Mouse (Mus musculus): ENCODE measurements at regions not wholly inside any gene's neighbourhood (a gene's known extent, or its start where the extent isn't known, plus 50 kb on each side); places are given as distances from the start of the nearest gene placed in this dataset.
"Not testable (repeated sequence)": the region's sequence is repeated elsewhere in the genome, so short reads cannot be mapped to it uniquely, and the experiment has no call there.

DNA sequence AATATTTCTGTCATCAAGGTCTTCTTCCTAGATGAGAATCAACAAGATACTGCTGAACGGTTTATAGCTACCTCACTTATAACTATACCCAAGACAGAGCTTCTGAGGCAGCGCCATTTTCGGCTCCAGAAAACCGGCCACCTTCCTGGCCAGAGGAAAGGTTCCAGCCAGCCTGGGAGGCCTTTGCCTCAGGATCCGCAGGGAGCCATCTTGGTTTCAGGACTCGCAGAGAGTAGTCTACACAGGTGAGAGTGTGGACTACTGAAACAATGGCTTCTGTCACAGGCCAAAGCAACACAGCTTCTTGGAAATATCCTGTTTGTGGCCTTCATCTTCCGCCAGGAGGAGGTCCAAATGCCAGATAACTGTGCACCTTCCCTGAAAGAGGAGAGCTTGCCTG, 447.5 kb downstream of the Kcnt2 start:
- H3K4me3 ChIP-seq, result no peak overlapping the region
- no peaks in the 10 kb centered on the region for H3K36me3 ChIP-seq (ENCODE audit: poor library complexity, severe bottlenecking)
- ATAC-seq, result no peak
- no peaks in the 10 kb centered on the region for H3K4me1 ChIP-seq
- H3K9ac ChIP-seq, result no peak overlapping the region
- 96% methylated on average over 7 of the region's 7 CpGs for WGBS
- H3K27me3 ChIP-seq, result no peaks in the 10 kb centered on the region
- no peak overlapping the region for H3K4me2 ChIP-seq
- H3K27ac ChIP-seq, result no peak overlapping the region
- H3K9me3 ChIP-seq (replicated peaks), result no peaks in the 10 kb centered on the region

- no peak overlapping the region for H3K4me3 ChIP-seq
- H3K9ac ChIP-seq, result no peak overlapping the region
- no peaks in the 10 kb centered on the region for H3K36me3 ChIP-seq (ENCODE audit: poor library complexity, severe bottlenecking)
- no peaks in the 10 kb centered on the region for H3K4me1 ChIP-seq
- no peak overlapping the region for H3K4me2 ChIP-seq
- H3K27me3 ChIP-seq, result no peaks in the 10 kb centered on the region
- ATAC-seq, result no peak
- H3K27ac ChIP-seq, result no peak overlapping the region
- no peaks in the 10 kb centered on the region for H3K9me3 ChIP-seq (replicated peaks)
- 89% methylated on average over 1 of the region's 1 CpGs for WGBS
Observed at GRCm38 (mm10) chr1:140730189-140730588, 484.2 kb downstream of the Kcnt2 start.

DNA sequence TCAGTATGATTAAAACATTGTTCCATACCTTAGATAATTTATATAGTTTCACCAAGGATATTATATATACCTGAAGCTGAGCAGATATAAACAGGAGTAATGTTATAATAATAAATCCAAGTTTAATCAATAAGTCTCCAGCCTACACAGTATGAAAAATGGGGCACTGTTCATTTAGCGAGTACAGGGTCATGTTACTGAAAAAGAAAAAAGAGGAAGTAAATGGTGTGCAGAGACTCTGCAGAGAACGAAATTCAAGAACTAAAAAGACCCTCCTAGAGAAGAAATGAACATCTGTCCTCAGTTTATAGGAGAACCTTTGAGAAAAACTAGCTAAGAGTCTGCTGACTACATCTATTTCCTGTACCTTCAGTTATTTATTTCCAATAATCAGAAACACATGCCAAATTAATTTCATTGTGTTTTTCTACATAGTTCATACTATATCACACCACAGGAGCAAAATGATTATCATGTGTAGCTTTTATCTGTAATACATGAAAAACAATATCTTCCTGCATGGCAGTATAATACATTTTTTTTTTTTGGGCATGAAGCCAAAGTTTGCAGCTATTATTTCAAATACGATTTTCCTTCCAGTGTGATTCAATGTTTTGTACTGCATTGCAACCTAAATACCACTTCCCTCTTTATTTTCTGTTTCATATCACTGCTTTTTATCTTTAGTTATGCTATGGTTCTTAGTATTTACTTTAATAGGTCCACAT, 493.2 kb downstream of the Kcnt2 start:
- Histone ChIP-seq H3K27me3 (no peaks in the 10 kb centered on the region), H3K9me3 (replicated peaks) (no peaks in the 10 kb centered on the region), H3K27ac (no peak overlapping the region), H3K9ac (no peak overlapping the region), H3K4me1 (no peaks in the 10 kb centered on the region), H3K4me3 (no peak overlapping the region), H3K4me2 (no peak overlapping the region), H3K36me3 (ENCODE audit: poor library complexity, severe bottlenecking) (no peaks in the 10 kb centered on the region)
- WGBS, result 85% methylated on average over 3 of the region's 3 CpGs
- ATAC-seq, result no peak

- H3K9ac ChIP-seq, result no peak overlapping the region
- 70% methylated on average over 1 of the region's 1 CpGs for WGBS
- H3K4me3 ChIP-seq, result no peak overlapping the region
Observed at GRCm38 (mm10) chr1:140740081-140740480, 494.1 kb downstream of the Kcnt2 start.

DNA sequence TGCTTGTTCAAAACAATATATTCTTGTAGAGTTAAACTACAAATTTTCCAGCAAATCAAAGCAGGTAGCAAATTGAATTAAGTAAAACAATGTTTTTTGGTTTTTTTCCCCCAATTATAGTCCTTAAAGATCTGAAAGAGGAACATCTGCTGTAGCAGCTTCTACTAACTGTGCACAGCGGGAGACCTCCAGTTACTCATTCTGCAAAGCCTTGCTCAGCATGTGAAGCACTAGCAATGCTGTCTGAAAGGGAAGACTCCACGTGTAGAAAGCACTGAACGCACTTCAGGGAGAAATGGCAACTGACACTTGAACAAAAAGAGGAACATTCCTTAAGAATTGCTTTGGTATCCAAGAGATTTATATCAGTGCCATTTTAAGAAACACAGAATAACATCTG, 502.1 kb downstream of the Kcnt2 start:
- no peak overlapping the region for H3K9ac ChIP-seq
- no peak overlapping the region for H3K4me2 ChIP-seq
- no peaks in the 10 kb centered on the region for H3K36me3 ChIP-seq (ENCODE audit: poor library complexity, severe bottlenecking)
- no peak overlapping the region for H3K27ac ChIP-seq
- H3K4me1 ChIP-seq, result 0 out of 2 replicates have a peak, but pooled peaks cover 3% of the 10 kb centered on the region
- H3K4me3 ChIP-seq, result no peak overlapping the region
- WGBS, result 4% methylated on average over 3 of the region's 3 CpGs
- peak; percentile 63; the same call in 1 of the 2 replicates for ATAC-seq
- H3K27me3 ChIP-seq, result no peaks in the 10 kb centered on the region
- no peaks in the 10 kb centered on the region for H3K9me3 ChIP-seq (replicated peaks)

More at GRCm38 (mm10) chr1:140740081-140740480, 494.1 kb downstream of the Kcnt2 start:
- Histone ChIP-seq H3K27me3 (no peaks in the 10 kb centered on the region), H3K27ac (no peak overlapping the region), H3K9me3 (replicated peaks) (no peaks in the 10 kb centered on the region), H3K4me2 (no peak overlapping the region), H3K36me3 (ENCODE audit: poor library complexity, severe bottlenecking) (no peaks in the 10 kb centered on the region), H3K4me1 (no peaks in the 10 kb centered on the region)
- ATAC-seq, result no peak

DNA sequence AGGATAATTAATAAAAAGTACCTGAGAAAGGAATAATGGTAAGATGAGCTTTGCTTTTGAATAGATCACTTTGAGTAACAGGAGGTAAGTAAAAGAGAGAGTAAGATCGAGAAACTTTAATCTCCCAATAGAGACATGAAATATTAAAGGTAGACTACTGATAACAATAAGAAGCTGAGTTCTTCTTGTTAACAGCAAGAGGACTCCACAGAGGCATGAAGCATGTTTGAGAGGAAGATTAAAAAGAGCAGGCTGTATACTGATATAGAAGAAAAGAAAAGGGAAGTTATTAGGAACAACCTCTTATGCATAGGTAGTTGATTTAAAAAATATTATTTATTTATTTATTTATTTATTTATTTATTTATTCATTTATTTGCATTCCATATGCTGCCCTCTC, 519.9 kb downstream of the Kcnt2 start:
- Histone ChIP-seq H3K4me2 (no peak overlapping the region), H3K27me3 (no peaks in the 10 kb centered on the region), H3K9ac (no peak overlapping the region), H3K4me1 (no peaks in the 10 kb centered on the region), H3K4me3 (no peak overlapping the region), H3K27ac (no peak overlapping the region), H3K36me3 (ENCODE audit: poor library complexity, severe bottlenecking) (no peaks in the 10 kb centered on the region), H3K9me3 (replicated peaks) (no peaks in the 10 kb centered on the region)
- no peak for ATAC-seq
- 91% methylated on average over 1 of the region's 1 CpGs for WGBS

- not testable (repeated sequence) for ATAC-seq, H3K4me1 ChIP-seq
- WGBS, result 82% methylated on average over 4 of the region's 4 CpGs
Observed at GRCm38 (mm10) chr1:140773769-140774168, 527.8 kb downstream of the Kcnt2 start.

DNA sequence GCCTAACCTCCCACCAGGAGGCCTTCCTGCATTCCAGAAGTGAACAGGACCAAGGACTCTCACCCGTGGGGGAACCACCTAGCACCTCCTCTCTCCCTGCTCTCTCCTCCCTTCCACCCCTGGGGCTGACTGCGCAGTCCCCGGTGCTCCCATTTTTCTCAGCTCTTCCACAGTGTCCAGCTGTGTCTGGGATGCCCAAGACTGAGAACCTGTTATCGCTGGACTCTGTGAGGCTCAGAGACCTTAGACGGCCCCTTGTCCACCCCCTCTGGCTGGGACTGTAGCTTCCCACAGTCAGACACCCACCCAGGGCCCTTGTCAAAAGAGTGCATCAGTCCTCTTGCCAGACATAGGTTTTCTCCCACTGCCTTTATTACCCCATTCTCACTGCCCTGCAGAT, 564.2 kb downstream of the Kcnt2 start:
- H3K27me3 ChIP-seq, result no peaks in the 10 kb centered on the region
- no peak overlapping the region for H3K4me2 ChIP-seq
- H3K9me3 ChIP-seq (replicated peaks), result no peaks in the 10 kb centered on the region
- H3K27ac ChIP-seq, result no peak overlapping the region
- ATAC-seq, result no peak
- no peak overlapping the region for H3K4me3 ChIP-seq
- H3K4me1 ChIP-seq, result no peaks in the 10 kb centered on the region
- no peak overlapping the region for H3K9ac ChIP-seq
- no peaks in the 10 kb centered on the region for H3K36me3 ChIP-seq (ENCODE audit: poor library complexity, severe bottlenecking)
- WGBS, result 79% methylated on average over 5 of the region's 5 CpGs

More at GRCm38 (mm10) chr1:140773769-140774168, 527.8 kb downstream of the Kcnt2 start:
- H3K27me3 ChIP-seq; H3K4me3 ChIP-seq; H3K36me3 ChIP-seq (ENCODE audit: poor library complexity, severe bottlenecking); H3K9ac ChIP-seq; H3K4me2 ChIP-seq; H3K9me3 ChIP-seq (replicated peaks); H3K27ac ChIP-seq: not testable (repeated sequence)

- Histone ChIP-seq H3K36me3 (ENCODE audit: poor library complexity, severe bottlenecking) (no peaks in the 10 kb centered on the region), H3K9ac (no peak overlapping the region), H3K4me2 (no peak overlapping the region), H3K27ac (no peak overlapping the region), H3K9me3 (replicated peaks) (no peaks in the 10 kb centered on the region), H3K27me3 (no peaks in the 10 kb centered on the region), H3K4me1 (no peaks in the 10 kb centered on the region), H3K4me3 (no peak overlapping the region)
- ATAC-seq, result peak; percentile 51; the same call in 1 of the 2 replicates
- 65% methylated on average over 4 of the region's 4 CpGs for WGBS
Observed at GRCm38 (mm10) chr1:140838766-140839165, 592.8 kb downstream of the Kcnt2 start.

- 94% methylated on average over 2 of the region's 2 CpGs for WGBS
- Histone ChIP-seq H3K4me3 (no peak overlapping the region), H3K27me3 (no peaks in the 10 kb centered on the region), H3K9me3 (replicated peaks) (no peaks in the 10 kb centered on the region), H3K27ac (no peak overlapping the region), H3K9ac (no peak overlapping the region), H3K36me3 (ENCODE audit: poor library complexity, severe bottlenecking) (no peaks in the 10 kb centered on the region), H3K4me2 (no peak overlapping the region), H3K4me1 (no peaks in the 10 kb centered on the region)
- no peak for ATAC-seq
Observed at GRCm38 (mm10) chr1:140840579-140840978, 594.6 kb downstream of the Kcnt2 start.

GRCm38 (mm10) chr1:140848053-140848452, 602.1 kb downstream of the Kcnt2 start:
- ATAC-seq, result not testable (repeated sequence)

GRCm38 (mm10) chr1:140851568-140851967, 605.6 kb downstream of the Kcnt2 start:
- Histone ChIP-seq H3K4me3 (no peak overlapping the region), H3K9ac (no peak overlapping the region), H3K4me1 (no peaks in the 10 kb centered on the region), H3K9me3 (replicated peaks) (no peaks in the 10 kb centered on the region), H3K4me2 (no peak overlapping the region), H3K27me3 (no peaks in the 10 kb centered on the region), H3K36me3 (ENCODE audit: poor library complexity, severe bottlenecking) (no peaks in the 10 kb centered on the region), H3K27ac (no peak overlapping the region)
- ATAC-seq, result no peak

More at GRCm38 (mm10) chr1:140848053-140848452, 602.1 kb downstream of the Kcnt2 start:
- H3K9ac ChIP-seq; H3K4me1 ChIP-seq; H3K4me3 ChIP-seq; H3K27me3 ChIP-seq; H3K27ac ChIP-seq; H3K36me3 ChIP-seq (ENCODE audit: poor library complexity, severe bottlenecking); H3K4me2 ChIP-seq; H3K9me3 ChIP-seq (replicated peaks): not testable (repeated sequence)
- WGBS, result 82% methylated on average over 3 of the region's 3 CpGs

Measured in forebrain, embryonic 13.5 days (tissue).